Mouse (Mus musculus) MEL (cell line): ENCODE data around the gene Gpcpd1. TPM values are rescaled to one million over a fixed set of nuclear protein-coding genes. Genes with fewer than 3 reads are reported as not detected.

Experiments
- DNase-seq: peaks from one replicate; pipeline ENCODE4 v3.0.0; 2011; ENCODE audit warnings: low read depth, low spot score
- H3K27ac ChIP-seq: 2 replicates; pipeline ENCODE4 v1.5.1; 2012; ENCODE audit warnings: low read depth, mild to moderate bottlenecking, control low read depth, low read length, moderate library complexity; ENCODE audit not compliant: control insufficient read depth
- H3K27me3 ChIP-seq, 2 experiments: fragments of 150-350 bp in 1 of 2; sonication (generic) in 1 of 2; 2 replicates each; pipeline ENCODE4 v1.6.1; 2012; ENCODE audit warnings: low read length in 2 of 2, mild to moderate bottlenecking in 2 of 2, improper control_type of control experiment in 1 of 2, moderate library complexity in 1 of 2; ENCODE audit not compliant: insufficient read depth in 2 of 2, control insufficient read depth in 1 of 2
- H3K36me3 ChIP-seq, 2 experiments: 2 replicates each; pipeline ENCODE4 v1.6.1; 2012 to 2014; ENCODE audit warnings: low read length in 2 of 2, improper control_type of control experiment in 1 of 2, inconsistent platforms in 1 of 2, mild to moderate bottlenecking in 1 of 2; ENCODE audit not compliant: insufficient read depth in 2 of 2, control insufficient read depth in 1 of 2
- H3K4me1 ChIP-seq, 2 experiments: fragments of 150-350 bp in 1 of 2; sonication (generic) in 1 of 2; 2 replicates each; pipeline ENCODE4 v1.6.1; 2012; ENCODE audit warnings: low read length in 2 of 2, improper control_type of control experiment in 1 of 2, mild to moderate bottlenecking in 1 of 2; ENCODE audit not compliant: insufficient read depth in 2 of 2, control insufficient read depth in 1 of 2
- H3K4me3 ChIP-seq, 2 experiments: fragments of 150-350 bp in 1 of 2; sonication (generic) in 1 of 2; 2 replicates each; pipeline ENCODE4 v1.5.1; 2012; ENCODE audit warnings: low read depth in 2 of 2, low read length in 2 of 2, mild to moderate bottlenecking in 2 of 2, moderate library complexity in 2 of 2, control low read depth in 1 of 2, improper control_type of control experiment in 1 of 2; ENCODE audit not compliant: control insufficient read depth in 1 of 2, insufficient read depth in 1 of 2
- H3K79me2 ChIP-seq: 2 replicates; pipeline ENCODE4 v1.6.1; 2012; ENCODE audit warnings: mild to moderate bottlenecking, low read length, moderate library complexity; ENCODE audit not compliant: control insufficient read depth, poor library complexity, insufficient read depth
- H3K9ac ChIP-seq: 2 replicates; pipeline ENCODE4 v1.6.1; 2012; ENCODE audit warnings: low read depth, mild to moderate bottlenecking, control low read depth, low read length, moderate library complexity; ENCODE audit not compliant: control insufficient read depth, poor library complexity, severe bottlenecking
- H3K9me3 ChIP-seq: fragments of 150-350 bp; sonication (generic); replicated peaks from 2 replicates; pipeline ENCODE4 v1.6.1; 2012; ENCODE audit warnings: mild to moderate bottlenecking, low read length, improper control_type of control experiment, moderate library complexity; ENCODE audit not compliant: insufficient read depth
- CHD1 ChIP-seq: IDR thresholded peaks from 2 replicates; pipeline ENCODE4 v1.6.1; 2012; ENCODE audit warnings: low read depth, mild to moderate bottlenecking, inconsistent platforms, low read length, improper control_type of control experiment
- ELF1 ChIP-seq: IDR thresholded peaks from 2 replicates; pipeline ENCODE4 v1.6.1; 2014; ENCODE audit warnings: low read depth, mild to moderate bottlenecking, inconsistent platforms, low read length, improper control_type of control experiment, moderate library complexity
- ETS1 ChIP-seq: IDR thresholded peaks from 2 replicates; pipeline ENCODE4 v1.6.1; 2012; ENCODE audit warnings: low read depth, mild to moderate bottlenecking, inconsistent platforms, low read length, improper control_type of control experiment, moderate library complexity
- GABPA ChIP-seq: IDR thresholded peaks from 2 replicates; pipeline ENCODE4 v1.6.1; 2012; ENCODE audit warnings: low read depth, mild to moderate bottlenecking, inconsistent platforms, low read length, improper control_type of control experiment, moderate library complexity
- KAT2A ChIP-seq: conservative IDR thresholded peaks from 2 replicates; pipeline ENCODE4 v1.6.1; 2012; ENCODE audit warnings: low read depth, low read length, improper control_type of control experiment, inconsistent platforms
- MAFK ChIP-seq: IDR thresholded peaks from 2 replicates; pipeline ENCODE4 v1.6.1; 2011; ENCODE audit warnings: low read depth, mild to moderate bottlenecking, low read length, improper control_type of control experiment, borderline replicate concordance
- MAX ChIP-seq: IDR thresholded peaks from 2 replicates; pipeline ENCODE4 v1.6.1; 2011; ENCODE audit warnings: low read length, improper control_type of control experiment
- MAZ ChIP-seq: IDR thresholded peaks from 2 replicates; pipeline ENCODE4 v1.6.1; 2012; ENCODE audit warnings: low read depth, mild to moderate bottlenecking, inconsistent platforms, low read length, improper control_type of control experiment
- MEF2A ChIP-seq: IDR thresholded peaks from 2 replicates; pipeline ENCODE4 v1.6.1; 2014; ENCODE audit warnings: low read depth, mild to moderate bottlenecking, inconsistent platforms, low read length, improper control_type of control experiment; ENCODE audit not compliant: poor library complexity, insufficient replicate concordance, severe bottlenecking; ENCODE audit errors: extremely low read depth
- MXI1 ChIP-seq: IDR thresholded peaks from 2 replicates; pipeline ENCODE4 v1.6.1; 2011; ENCODE audit warnings: mild to moderate bottlenecking, low read depth, low read length, improper control_type of control experiment
- MYB ChIP-seq: IDR thresholded peaks from 2 replicates; pipeline ENCODE4 v1.6.1; 2011; ENCODE audit warnings: mild to moderate bottlenecking, low read depth, low read length, improper control_type of control experiment
- NRF1 ChIP-seq: IDR thresholded peaks from 2 replicates; pipeline ENCODE4 v1.6.1; 2014; ENCODE audit warnings: low read depth, mild to moderate bottlenecking, inconsistent platforms, low read length, improper control_type of control experiment, moderate library complexity; ENCODE audit not compliant: poor library complexity, insufficient read depth, severe bottlenecking
- POLR2A ChIP-seq, 2 experiments: IDR thresholded peaks; 2 replicates each; pipeline ENCODE4 v1.6.1; 2011 to 2012; ENCODE audit warnings: low read length in 2 of 2, mild to moderate bottlenecking in 2 of 2, control low read depth in 1 of 2, improper control_type of control experiment in 1 of 2, low read depth in 1 of 2, moderate library complexity in 1 of 2; ENCODE audit not compliant: control insufficient read depth in 1 of 2, insufficient read depth in 1 of 2, poor library complexity in 1 of 2
- POLR2AphosphoS5 ChIP-seq: IDR thresholded peaks from 2 replicates; pipeline ENCODE4 v1.6.1; 2012; ENCODE audit warnings: low read depth, borderline replicate concordance, mild to moderate bottlenecking, inconsistent platforms, low read length, moderate library complexity, mixed read lengths
- RAD21 ChIP-seq: IDR thresholded peaks from 2 replicates; pipeline ENCODE4 v1.6.1; 2011; ENCODE audit warnings: mild to moderate bottlenecking, low read depth, low read length, improper control_type of control experiment
- SIN3A ChIP-seq: IDR thresholded peaks from 2 replicates; pipeline ENCODE4 v1.6.1; 2012; ENCODE audit warnings: low read length, improper control_type of control experiment, inconsistent platforms
- SMC3 ChIP-seq: IDR thresholded peaks from 2 replicates; pipeline ENCODE4 v1.6.1; 2011; ENCODE audit warnings: low read depth, low read length, improper control_type of control experiment
- TAL1 ChIP-seq: IDR thresholded peaks from 2 replicates; pipeline ENCODE4 v1.6.1; 2012; ENCODE audit warnings: mild to moderate bottlenecking, inconsistent platforms, low read length, moderate library complexity, mixed read lengths
- TCF12 ChIP-seq: IDR thresholded peaks from 2 replicates; pipeline ENCODE4 v1.6.1; 2014; ENCODE audit warnings: low read depth, mild to moderate bottlenecking, inconsistent platforms, low read length, improper control_type of control experiment, moderate library complexity
- UBTF ChIP-seq: IDR thresholded peaks from 2 replicates; pipeline ENCODE4 v1.6.1; 2012; ENCODE audit warnings: low read depth, mild to moderate bottlenecking, inconsistent platforms, low read length, improper control_type of control experiment, moderate library complexity, borderline replicate concordance; ENCODE audit not compliant: insufficient read depth
- USF1 ChIP-seq: IDR thresholded peaks from 2 replicates; pipeline ENCODE4 v1.6.1; 2014; ENCODE audit warnings: low read depth, mild to moderate bottlenecking, inconsistent platforms, low read length, improper control_type of control experiment, moderate library complexity
- ZNF384 ChIP-seq: IDR thresholded peaks from 2 replicates; pipeline ENCODE4 v1.6.1; 2012; ENCODE audit warnings: low read depth, mild to moderate bottlenecking, inconsistent platforms, low read length, improper control_type of control experiment
- polyA plus RNA-seq, 2 experiments: library from polyadenylated mRNA; stranded (reverse) in 1 of 2; unstranded in 1 of 2; fragments of >175 nt in 1 of 2; fragments of >200 nt in 1 of 2; gene quantifications; 2 replicates each; pipeline versions ENCODE4 v1.2.1 to v1.2.4; 2012; ENCODE audit warnings: low replicate concordance in 2 of 2, low read depth in 1 of 2; ENCODE audit not compliant: insufficient read length in 2 of 2, insufficient read depth in 1 of 2, missing spikeins in 1 of 2
- total RNA-seq: library from RNA; depleted of rRNA; stranded (reverse); fragments of 300-350 nt; gene quantifications from 2 replicates; pipeline ENCODE4 v1.2.3, GENCODE M21; 2012

Gene Gpcpd1
- total and polyA plus RNA-seq, 3 experiments: 2.9 to 4.5 TPM; not detected in 1

GRCm38 (mm10) chr2:132613581-132614188 is 26.2 kb upstream of the Gpcpd1 start (continued):
- TF ChIP-seq NRF1 (no peak), GABPA (no peak), ZNF384 (no peak), RAD21 (no peak), TCF12 (no peak), MAZ (no peak), USF1 (no peak)

- H3K36me3 ChIP-seq: peaks cover 0 to 4% of the 10 kb centered on the region in 2 experiments; a peak in 2 of 4 replicates
- TF ChIP-seq ELF1 (no peak), POLR2A (IDR thresholded peaks at IDR 0.05; ENCODE audit: control insufficient read depth in 1 of 2, insufficient read depth in 1 of 2, low read depth in 1 of 2, low read length in 2 of 2, poor library complexity in 1 of 2) (no peak), POLR2AphosphoS5 (no peak), ETS1 (no peak), MXI1 (no peak), MYB (no peak), CHD1 (no peak), KAT2A (no peak), MAFK (no peak), TCF12 (no peak), ZNF384 (no peak), RAD21 (no peak), MAX (no peak), SIN3A (no peak), SMC3 (no peak), TAL1 (no peak), MEF2A (no peak), USF1 (no peak), MAZ (no peak), UBTF (no peak)
- TF ChIP-seq, all 39 proteins: peak for 0
- Histone ChIP-seq H3K27ac (no peak overlapping the region), H3K4me3 (no peak overlapping the region), H3K9ac (no peak overlapping the region), H3K9me3 (no peaks in the 10 kb centered on the region), H3K27me3 (no peaks in the 10 kb centered on the region), H3K79me2 (no peaks in the 10 kb centered on the region), H3K4me1 (peaks cover 2 to 5% of the 10 kb centered on the region in 2 experiments; a peak in 2 of 4 replicates)
- no peak for DNase-seq
Observed at GRCm38 (mm10) chr2:132611551-132612233, 24.2 kb upstream of the Gpcpd1 start.
